Mouse (Mus musculus) kidney, embryonic 14.5 days (tissue): ENCODE data around the gene Sox6. TPM values are rescaled to one million over a fixed set of nuclear protein-coding genes. Genes with fewer than 3 reads are reported as not detected.

ENCODE experiments used
- ATAC-seq: fragments of 200-750 bp; cut with Nextera tagmentation; 2 replicates; pipeline ENCODE4 v1.8.0; 2017; ENCODE audit warnings: moderate number of reproducible peaks, mild to moderate bottlenecking, moderate TSS enrichment, moderate library complexity; ENCODE audit not compliant: low FRiP score, low TSS enrichment
- H3K27ac ChIP-seq: fragments of 300-500 bp; sonication (generic); 2 replicates; pipeline ENCODE4 v1.5.1; 2014; ENCODE audit warnings: low read depth, mild to moderate bottlenecking, low read length, moderate library complexity, mixed read lengths
- H3K27me3 ChIP-seq: fragments of 300-500 bp; sonication (generic); 2 replicates; pipeline ENCODE4 v1.6.1; 2014; ENCODE audit warnings: mild to moderate bottlenecking, low read length; ENCODE audit not compliant: control insufficient read depth, insufficient read depth
- H3K36me3 ChIP-seq: fragments of 300-500 bp; sonication (generic); 2 replicates; pipeline ENCODE4 v1.6.1; 2014; ENCODE audit warnings: low read length, mixed read lengths; ENCODE audit not compliant: control insufficient read depth, insufficient read depth
- H3K4me1 ChIP-seq: fragments of 300-500 bp; sonication (generic); 2 replicates; pipeline ENCODE4 v1.6.1; 2014; ENCODE audit warnings: low read length, mixed read lengths; ENCODE audit not compliant: control insufficient read depth, insufficient read depth
- H3K4me2 ChIP-seq: fragments of 300-500 bp; sonication (generic); replicated peaks from 2 replicates; pipeline ENCODE4 v1.6.1; 2014; ENCODE audit warnings: low read depth, mild to moderate bottlenecking, low read length
- H3K4me3 ChIP-seq: fragments of 300-500 bp; sonication (generic); 2 replicates; pipeline ENCODE4 v1.5.1; 2014; ENCODE audit warnings: mild to moderate bottlenecking, low read length
- H3K9ac ChIP-seq: fragments of 300-500 bp; sonication (generic); 2 replicates; pipeline ENCODE4 v1.6.1; 2014; ENCODE audit warnings: low read depth, mild to moderate bottlenecking, low read length, moderate library complexity
- H3K9me3 ChIP-seq: fragments of 300-500 bp; sonication (generic); 2 replicates; pipeline ENCODE4 v1.6.1; 2016; ENCODE audit warnings: low read length; ENCODE audit not compliant: control insufficient read depth
- WGBS: fragments of 180-500 bp; shearing (Covaris S2); extraction: QIAGEN DNeasy Blood & Tissue Kit; methylation state at CpG from one replicate; pipeline ENCODE4 v1.1.7; 2014; 5-methylcytosine and 5-hydroxymethylcytosine counted together
- polyA plus RNA-seq: library from polyadenylated mRNA; unstranded; fragments of >200 nt; fragmentation: Nextera tagmentation; extraction: Ambion mirVana; gene quantifications from 2 replicates; pipeline ENCODE4 v1.2.1, GENCODE M21; 2014

Gene Sox6
- polyA plus RNA-seq, 1 experiment from 2014 or later: 15.1 TPM

GRCm38 (mm10) chr7:115446481-115447016 lies 592.0 kb downstream of the Sox6 start:
- 44% methylated on average over 6 of the region's 6 CpGs for WGBS
- Histone ChIP-seq H3K9me3 (no peaks in the 10 kb centered on the region), H3K36me3 (no peaks in the 10 kb centered on the region), H3K27ac (no peak overlapping the region), H3K4me2 (no peak overlapping the region), H3K4me3 (no peak overlapping the region), H3K4me1 (peaks cover 12% of the 10 kb centered on the region), H3K9ac (no peak overlapping the region), H3K27me3 (no peaks in the 10 kb centered on the region)
- no peak for ATAC-seq

DNA sequence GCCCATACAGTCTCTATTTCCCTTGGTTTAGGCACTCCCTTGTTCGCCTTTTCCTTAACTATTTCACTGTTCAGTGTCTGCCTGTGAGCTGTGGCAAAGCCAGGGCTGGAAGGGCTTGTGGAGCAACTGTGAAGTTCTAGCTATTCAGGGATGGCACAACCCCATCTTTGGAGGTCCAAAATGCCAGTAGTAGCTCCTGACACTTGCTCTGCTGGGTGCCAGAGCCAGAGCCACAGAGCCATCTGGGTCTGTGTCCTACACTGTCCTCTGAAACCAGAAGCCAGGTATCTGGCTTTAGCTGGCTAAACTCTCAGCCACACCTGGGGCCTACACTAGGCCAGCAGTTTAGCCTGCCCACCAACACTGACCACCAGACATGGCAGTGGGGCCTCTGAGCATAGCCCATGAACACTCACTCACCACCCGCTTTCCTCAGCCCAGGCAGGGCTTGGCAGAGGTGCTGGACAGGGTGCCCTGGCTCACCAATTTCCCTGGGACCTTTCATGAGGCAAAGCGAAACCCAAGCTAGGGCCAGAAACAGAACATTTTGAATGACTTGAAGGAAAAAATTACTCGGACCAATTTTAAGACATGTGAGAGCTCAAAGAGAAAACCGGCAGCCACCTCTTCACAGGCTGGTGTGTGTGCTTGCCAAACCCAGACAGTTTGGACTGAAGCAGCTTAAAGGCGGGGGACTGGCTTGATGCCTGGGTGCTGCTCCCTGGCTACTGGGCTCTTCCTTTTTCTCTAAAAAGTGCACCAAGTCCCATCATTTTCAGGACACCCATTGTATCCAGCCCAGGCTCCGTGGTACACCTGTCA lies 612.2 kb downstream of the Sox6 start:
- no peaks in the 10 kb centered on the region for H3K4me1 ChIP-seq
- ATAC-seq: no peak
- 87% methylated on average over 7 of the region's 7 CpGs for WGBS

GRCm38 (mm10) chr7:115422828-115423227 lies 615.8 kb downstream of the Sox6 start:
- Histone ChIP-seq H3K9ac (no peak overlapping the region), H3K9me3 (no peaks in the 10 kb centered on the region), H3K4me3 (no peak overlapping the region), H3K4me1 (no peaks in the 10 kb centered on the region), H3K4me2 (no peak overlapping the region), H3K36me3 (no peaks in the 10 kb centered on the region), H3K27ac (no peak overlapping the region), H3K27me3 (peaks cover 7% of the 10 kb centered on the region; the same call in 1 of the 2 replicates)
- ATAC-seq: no peak
- WGBS: 83% methylated on average over 7 of the region's 7 CpGs

More for the DNA sequence above, 612.2 kb downstream of the Sox6 start:
- Histone ChIP-seq H3K9ac (no peak overlapping the region), H3K4me3 (no peak overlapping the region), H3K4me2 (no peak overlapping the region), H3K27ac (no peak overlapping the region), H3K27me3 (no peaks in the 10 kb centered on the region), H3K36me3 (no peaks in the 10 kb centered on the region), H3K9me3 (no peaks in the 10 kb centered on the region)

- Histone ChIP-seq H3K9ac (no peak overlapping the region), H3K9me3 (no peaks in the 10 kb centered on the region), H3K4me3 (no peak overlapping the region), H3K4me1 (no peaks in the 10 kb centered on the region), H3K36me3 (no peaks in the 10 kb centered on the region), H3K27me3 (peaks cover 7% of the 10 kb centered on the region; the same call in 1 of the 2 replicates), H3K27ac (no peak overlapping the region), H3K4me2 (no peak overlapping the region)
- no peak for ATAC-seq
- 29% methylated on average over 12 of the region's 12 CpGs for WGBS
These were observed 617.6 kb downstream of the Sox6 start for GRCm38 (mm10) chr7:115420960-115421359.

Other genes starting within 250 kb of the Sox6 start
- 300 and 310 TPM in 2 replicates for gene 1110004F10Rik, start 601 bp upstream of the Sox6 start, polyA plus RNA-seq
- 0.50 and 1.3 TPM in 2 replicates for gene Gm4353, start 45.8 kb upstream of the Sox6 start, polyA plus RNA-seq